ENCODE assay signal across 9 mouse cellular contexts in the genomic region with DNA sequence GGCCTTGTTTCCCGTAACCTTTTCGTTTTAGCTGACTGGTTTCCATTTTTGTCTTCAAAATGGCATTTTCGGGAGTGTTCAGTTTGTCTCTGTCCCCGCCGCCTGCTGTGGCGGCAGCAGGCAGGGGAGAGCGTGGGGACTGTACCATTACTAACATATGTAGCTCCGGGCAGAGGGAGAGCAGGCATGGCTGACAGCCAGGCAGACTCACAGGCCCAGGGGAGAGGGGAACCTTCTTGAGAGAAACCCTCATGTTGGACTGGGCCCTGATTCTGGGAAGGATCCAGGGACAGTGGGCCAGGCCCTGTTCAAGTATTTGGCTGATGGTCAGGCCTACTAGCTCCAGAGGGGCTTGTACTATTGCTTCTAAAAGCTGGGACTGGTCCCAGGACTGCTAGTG.
DNase-seq lines count a peak whose midpoint lies in the region; ATAC-seq and TF ChIP-seq lines count a peak whose summit lies in the region.
"Had no signal": no experiment of that assay in that cellular context is flagged by ENCODE, and none has a peak within 500 bp of the region (broad histone marks: within the 10 kb centered on the region; RNA-seq: fewer than 3 reads in every experiment).

No protein-coding gene starts in this region.

- H3K9ac ChIP-seq in liver, embryonic 12.5 days = no peak overlapping the region
- H3K9ac ChIP-seq: stomach, embryonic 15.5 days had no signal

- no peak overlapping the region for H3K27ac ChIP-seq in liver, embryonic 12.5 days
- H3K27ac ChIP-seq: stomach, embryonic 15.5 days had no signal

- no peak for DNase-seq in frontal cortex, postnatal 25 days (ENCODE audit: low spot score in 2 of 2)
- peak; percentile 77 for DNase-seq in brain, embryonic 14.5 days (ENCODE audit: low read depth)
- peak; percentile 69 to 74 for DNase-seq in frontal cortex, postnatal 36 days (ENCODE audit: low spot score in 2 of 2)
- DNase-seq in lung, postnatal 14 days = peak; percentile 25
- DNase-seq in kidney, adult 18-20 months = no peak
- DNase-seq in heart, adult 8-10 months (ENCODE audit: low spot score) = no peak

- TF ChIP-seq POLR2A in brain, embryonic 14.5 days (IDR thresholded peaks at IDR 0.05; ENCODE audit: borderline replicate concordance, extremely low read depth, insufficient read depth, insufficient read length, poor library complexity, severe bottlenecking) = no peak

- H3K27me3 ChIP-seq in liver, embryonic 12.5 days (replicated peaks) = no peaks in the 10 kb centered on the region
- H3K27me3 ChIP-seq: stomach, embryonic 15.5 days had no signal

- ATAC-seq in frontal cortex, adult (ENCODE audit: low TSS enrichment) = peak; percentile 66
- no peak for ATAC-seq in liver, embryonic 12.5 days

- TF ChIP-seq CTCF in brain, embryonic 14.5 days (IDR thresholded peaks at IDR 0.05; ENCODE audit: borderline replicate concordance, extremely low read depth, insufficient read depth, insufficient read length) = no peak

- no peaks in the 10 kb centered on the region for H3K36me3 ChIP-seq in liver, embryonic 12.5 days
- H3K36me3 ChIP-seq: stomach, embryonic 15.5 days had no signal

- no peaks in the 10 kb centered on the region for H3K9me3 ChIP-seq in liver, embryonic 12.5 days (replicated peaks)
- H3K9me3 ChIP-seq: stomach, embryonic 15.5 days had no signal

- WGBS in liver, embryonic 12.5 days (ENCODE audit: insufficient replicate concordance) = 72% methylated on average over 8 of the region's 8 CpGs

- no peaks in the 10 kb centered on the region for H3K4me1 ChIP-seq in liver, embryonic 12.5 days
- H3K4me1 ChIP-seq: stomach, embryonic 15.5 days had no signal

- H3K4me2 ChIP-seq in liver, embryonic 12.5 days = no peak overlapping the region
- H3K4me2 ChIP-seq: stomach, embryonic 15.5 days had no signal

- H3K4me3 ChIP-seq in liver, embryonic 12.5 days = no peak overlapping the region
- H3K4me3 ChIP-seq: stomach, embryonic 15.5 days had no signal

Comparison
In these comparisons a context has a peak if more than half of its experiments do, and no peak if none do; other contexts are left out.
1. DNase-seq: peak in brain, embryonic 14.5 days (single experiment), frontal cortex, postnatal 36 days (2 of 2) and lung, postnatal 14 days (single experiment); none in frontal cortex, postnatal 25 days (0 of 2), kidney, adult 18-20 months (single experiment) and heart, adult 8-10 months (single experiment).